Mouse (Mus musculus) embryonic facial prominence, embryonic 14.5 days (tissue): Measurements from ENCODE around the gene Mok. TPM values are rescaled to one million over a fixed set of nuclear protein-coding genes. Genes with fewer than 3 reads are reported as not detected.

Experiments
- ATAC-seq: fragments of 200-750 bp; cut with Nextera tagmentation; 2 replicates; pipeline ENCODE4 v1.8.0; 2017; ENCODE audit warnings: low read depth, moderate number of reproducible peaks, moderate TSS enrichment
- DNase-seq: peaks from one replicate; pipeline ENCODE4 v3.0.0-alpha.2; 2015; ENCODE audit warnings: low spot score
- H3K27ac ChIP-seq: fragments of 300-500 bp; sonication (generic); replicated peaks from 2 replicates; pipeline ENCODE4 v1.5.1; 2014; ENCODE audit warnings: low read depth, mild to moderate bottlenecking, low read length, moderate library complexity
- H3K27me3 ChIP-seq: fragments of 300-500 bp; sonication (generic); replicated peaks from 2 replicates; pipeline ENCODE4 v1.6.1; 2014; ENCODE audit warnings: low read length; ENCODE audit not compliant: control insufficient read depth, insufficient read depth
- H3K36me3 ChIP-seq: fragments of 300-500 bp; sonication (generic); 2 replicates; pipeline ENCODE4 v1.6.1; 2014; ENCODE audit warnings: low read length, mixed read lengths; ENCODE audit not compliant: control insufficient read depth, insufficient read depth
- H3K4me1 ChIP-seq: fragments of 300-500 bp; sonication (generic); 2 replicates; pipeline ENCODE4 v1.6.1; 2014; ENCODE audit warnings: antibody characterized with exemption, low read length; ENCODE audit not compliant: control insufficient read depth, insufficient read depth
- H3K4me2 ChIP-seq: fragments of 300-500 bp; sonication (generic); 2 replicates; pipeline ENCODE4 v1.6.1; 2014; ENCODE audit warnings: low read depth, mild to moderate bottlenecking, low read length, moderate library complexity, mixed read lengths
- H3K4me3 ChIP-seq: fragments of 300-500 bp; sonication (generic); 2 replicates; pipeline ENCODE4 v1.5.1; 2014; ENCODE audit warnings: low read depth, mild to moderate bottlenecking, low read length
- H3K9ac ChIP-seq: fragments of 300-500 bp; sonication (generic); 2 replicates; pipeline ENCODE4 v1.6.1; 2014; ENCODE audit warnings: low read depth, mild to moderate bottlenecking, low read length, moderate library complexity, mixed read lengths
- H3K9me3 ChIP-seq: fragments of 300-500 bp; sonication (generic); 2 replicates; pipeline ENCODE4 v1.6.1; 2016; ENCODE audit warnings: low read length; ENCODE audit not compliant: control insufficient read depth
- WGBS: fragments of 180-500 bp; shearing (Covaris S2); extraction: QIAGEN DNeasy Blood & Tissue Kit; methylation state at CpG from one replicate; pipeline ENCODE4 v1.1.7; 2014; 5-methylcytosine and 5-hydroxymethylcytosine counted together
- polyA plus RNA-seq: library from polyadenylated mRNA; unstranded; fragments of >200 nt; fragmentation: Nextera tagmentation; extraction: Ambion mirVana; gene quantifications from 2 replicates; pipeline ENCODE4 v1.2.1, GENCODE M21; 2014

Gene Mok
- polyA plus RNA-seq, 1 experiment from 2014 or later: 6.1 TPM

DNA sequence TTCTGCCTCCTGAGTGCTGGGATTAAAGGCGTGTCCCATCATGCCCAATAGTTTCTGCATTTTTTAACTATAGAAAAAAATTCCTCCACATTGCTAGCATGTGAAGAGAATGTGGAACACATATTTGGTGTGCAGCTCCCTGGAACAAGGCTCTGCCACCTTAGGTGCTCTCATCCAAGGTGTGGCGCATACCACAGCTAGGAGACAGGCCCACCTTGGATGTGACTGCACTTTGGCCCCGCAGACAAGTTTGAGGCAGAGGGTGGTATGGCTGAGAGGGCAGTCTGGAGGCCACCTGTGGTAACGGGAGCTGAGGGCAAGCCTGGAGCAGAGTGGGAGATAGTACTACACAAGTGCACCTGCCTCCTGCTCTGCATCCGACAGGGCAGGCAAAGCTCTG lies 31.9 kb downstream of the Mok start:
- peak; percentile 45 for ATAC-seq
- Histone ChIP-seq H3K36me3 (peaks cover 16% of the 10 kb centered on the region; the same call in 1 of the 2 replicates), H3K4me3 (no peak overlapping the region), H3K4me1 (no peaks in the 10 kb centered on the region), H3K4me2 (no peak overlapping the region), H3K27ac (no peak overlapping the region), H3K9ac (no peak overlapping the region), H3K9me3 (no peaks in the 10 kb centered on the region), H3K27me3 (no peaks in the 10 kb centered on the region)
- DNase-seq: peak; percentile 30
- WGBS: 79% methylated on average over 5 of the region's 5 CpGs

GRCm38 (mm10) chr12:110808430-110808829 lies 32.3 kb downstream of the Mok start:
- Histone ChIP-seq H3K27me3 (no peaks in the 10 kb centered on the region), H3K4me1 (no peaks in the 10 kb centered on the region), H3K9ac (no peak overlapping the region), H3K27ac (peak overlapping the region; percentile 1; the same call in 1 of the 2 replicates), H3K36me3 (peaks cover 16% of the 10 kb centered on the region; the same call in 1 of the 2 replicates), H3K4me2 (no peak overlapping the region), H3K4me3 (no peak overlapping the region), H3K9me3 (no peaks in the 10 kb centered on the region)
- peak; percentile 9 for DNase-seq
- 0 out of 2 replicates have a peak, but pooled peaks have one; percentile 12 for ATAC-seq
- WGBS: 65% methylated on average over 10 of the region's 10 CpGs

- Histone ChIP-seq H3K27me3 (no peaks in the 10 kb centered on the region), H3K4me2 (no peak overlapping the region), H3K4me3 (no peak overlapping the region), H3K4me1 (no peaks in the 10 kb centered on the region), H3K9me3 (no peaks in the 10 kb centered on the region), H3K27ac (no peak overlapping the region), H3K9ac (no peak overlapping the region), H3K36me3 (peaks cover 19% of the 10 kb centered on the region; the same call in 1 of the 2 replicates)
- DNase-seq: no peak
- no peak for ATAC-seq
- 71% methylated on average over 3 of the region's 3 CpGs for WGBS
These were observed 34.3 kb downstream of the Mok start for GRCm38 (mm10) chr12:110806301-110806970.

GRCm38 (mm10) chr12:110804261-110804660 lies 36.5 kb downstream of the Mok start:
- Histone ChIP-seq H3K9ac (no peak overlapping the region), H3K4me2 (no peak overlapping the region), H3K27ac (no peak overlapping the region), H3K9me3 (no peaks in the 10 kb centered on the region), H3K4me1 (no peaks in the 10 kb centered on the region), H3K4me3 (no peak overlapping the region), H3K36me3 (peaks cover 14% of the 10 kb centered on the region; the same call in 1 of the 2 replicates), H3K27me3 (no peaks in the 10 kb centered on the region)
- WGBS: 39% methylated on average over 10 of the region's 10 CpGs
- DNase-seq: peak; percentile 54
- peak; percentile 39 for ATAC-seq

DNA sequence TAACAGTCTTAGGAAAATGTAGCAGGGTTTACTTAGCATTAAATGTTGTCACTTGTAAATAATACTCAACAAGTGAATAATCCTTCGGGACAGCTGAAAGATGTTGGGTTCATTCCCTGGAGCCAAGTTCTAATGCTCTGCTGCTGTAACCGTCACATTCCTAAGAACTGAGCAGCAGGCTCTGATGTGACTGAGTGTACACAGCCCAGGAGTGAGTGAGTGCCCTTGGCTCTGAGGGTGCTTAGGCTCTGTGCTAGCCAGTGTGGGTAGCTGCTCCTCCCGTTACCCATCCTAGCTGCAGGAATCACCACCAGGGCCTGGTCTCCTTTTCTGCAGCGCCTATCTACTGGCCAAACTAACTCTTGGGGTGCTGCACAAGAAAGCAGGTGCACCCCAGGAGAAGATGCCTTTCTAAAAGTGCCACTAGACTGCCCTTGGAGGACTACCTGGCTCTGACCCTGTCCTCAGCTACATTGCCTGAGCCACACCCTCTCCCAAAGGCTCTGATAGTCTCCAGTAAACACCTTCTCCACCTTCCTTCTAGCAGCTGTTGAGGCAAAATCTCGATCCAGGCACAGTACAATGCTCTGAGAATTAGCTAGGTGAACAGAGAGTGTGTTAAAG lies 38.0 kb downstream of the Mok start:
- no peak overlapping the region for H3K27ac ChIP-seq
- no peak overlapping the region for H3K4me3 ChIP-seq
- peak; percentile 40 for DNase-seq
- H3K27me3 ChIP-seq: no peaks in the 10 kb centered on the region
- peaks cover 12% of the 10 kb centered on the region; the same call in 1 of the 2 replicates for H3K36me3 ChIP-seq
- H3K4me1 ChIP-seq: no peaks in the 10 kb centered on the region
- WGBS: 80% methylated on average over 5 of the region's 5 CpGs
- ATAC-seq: peak; percentile 46; the same call in 1 of the 2 replicates
- H3K9me3 ChIP-seq: no peaks in the 10 kb centered on the region
- no peak overlapping the region for H3K4me2 ChIP-seq
- H3K9ac ChIP-seq: no peak overlapping the region

- Histone ChIP-seq H3K4me2 (no peak overlapping the region), H3K9ac (no peak overlapping the region), H3K27ac (0 out of 2 replicates have a peak overlapping the region, but pooled peaks have one; percentile 6), H3K36me3 (0 out of 2 replicates have a peak, but pooled peaks cover 10% of the 10 kb centered on the region), H3K4me3 (no peak overlapping the region), H3K9me3 (no peaks in the 10 kb centered on the region), H3K4me1 (no peaks in the 10 kb centered on the region), H3K27me3 (no peaks in the 10 kb centered on the region)
- no peak for ATAC-seq
- DNase-seq: no peak
- WGBS: 84% methylated on average over 10 of the region's 10 CpGs
These were observed 38.8 kb downstream of the Mok start for GRCm38 (mm10) chr12:110801876-110802464.

DNA sequence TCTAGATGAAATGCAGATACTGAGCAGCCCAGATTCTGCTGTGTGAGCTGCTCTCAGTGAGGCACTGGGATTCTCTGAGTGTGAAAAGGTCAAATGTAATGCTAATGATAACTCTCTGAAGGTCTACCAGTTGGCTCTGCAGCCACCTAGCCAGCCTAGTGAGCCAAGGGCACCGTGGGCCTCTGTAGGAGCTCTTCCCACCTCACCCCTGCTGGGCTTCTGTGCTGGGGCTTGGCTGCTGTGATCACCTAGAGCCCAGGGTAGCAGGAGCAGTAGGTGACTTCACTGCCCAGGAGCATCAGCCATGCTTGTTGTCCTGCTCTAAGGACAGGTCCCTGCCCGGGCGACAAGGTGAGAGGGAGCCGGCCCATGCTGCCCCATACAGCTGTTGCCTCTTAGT lies 41.5 kb downstream of the Mok start:
- 91% methylated on average over 4 of the region's 4 CpGs for WGBS
- Histone ChIP-seq H3K27ac (no peak overlapping the region), H3K4me1 (no peaks in the 10 kb centered on the region), H3K36me3 (0 out of 2 replicates have a peak, but pooled peaks cover 10% of the 10 kb centered on the region), H3K9me3 (no peaks in the 10 kb centered on the region), H3K4me3 (no peak overlapping the region), H3K4me2 (no peak overlapping the region), H3K27me3 (no peaks in the 10 kb centered on the region), H3K9ac (no peak overlapping the region)
- DNase-seq: no peak
- no peak for ATAC-seq

DNA sequence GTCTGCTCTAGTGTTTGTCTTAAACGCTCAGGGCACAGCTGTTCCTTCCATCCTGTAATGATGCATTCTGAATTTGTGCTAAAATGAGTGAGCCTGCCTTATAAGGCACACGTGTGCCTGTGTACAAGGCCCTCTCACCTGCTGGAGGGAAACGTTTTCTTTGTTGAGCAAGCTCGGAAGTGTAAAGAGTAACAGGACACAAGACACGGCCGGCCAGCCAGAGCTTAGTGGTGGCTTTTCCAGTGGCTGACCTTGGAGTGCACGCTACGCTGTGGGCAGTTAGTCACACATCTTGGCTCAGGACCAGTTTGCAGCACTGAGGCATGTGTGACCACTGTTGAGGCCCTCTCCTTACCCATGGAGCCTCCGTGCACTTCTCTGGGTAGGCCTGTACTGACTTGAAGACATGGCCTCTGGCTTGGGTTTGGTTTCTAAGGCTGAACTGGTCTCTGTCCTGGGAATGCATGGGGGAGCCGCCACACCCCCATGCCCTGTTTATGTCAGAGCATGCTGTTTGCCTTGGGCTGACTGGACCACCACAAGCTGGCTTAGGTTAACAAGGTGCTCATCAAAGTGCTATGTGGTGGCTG lies 42.8 kb downstream of the Mok start:
- no peaks in the 10 kb centered on the region for H3K27me3 ChIP-seq
- WGBS: 83% methylated on average over 10 of the region's 10 CpGs
- no peaks in the 10 kb centered on the region for H3K4me1 ChIP-seq
- no peak overlapping the region for H3K9ac ChIP-seq
- no peak overlapping the region for H3K4me3 ChIP-seq
- H3K9me3 ChIP-seq: no peaks in the 10 kb centered on the region
- peaks cover 20% of the 10 kb centered on the region; the same call in 1 of the 2 replicates for H3K36me3 ChIP-seq
- H3K27ac ChIP-seq: no peak overlapping the region
- ATAC-seq: no peak
- no peak for DNase-seq
- H3K4me2 ChIP-seq: no peak overlapping the region
